Mouse (Mus musculus) MEL (cell line): ENCODE results near the gene Eftud2. TPM values are rescaled to one million over a fixed set of nuclear protein-coding genes. Genes with fewer than 3 reads are reported as not detected.

ENCODE experiments used
- DNase-seq: peaks from one replicate; pipeline ENCODE4 v3.0.0; 2011; ENCODE audit warnings: low read depth, low spot score
- H3K27ac ChIP-seq: 2 replicates; pipeline ENCODE4 v1.5.1; 2012; ENCODE audit warnings: low read depth, mild to moderate bottlenecking, control low read depth, low read length, moderate library complexity; ENCODE audit not compliant: control insufficient read depth
- H3K27me3 ChIP-seq, 2 experiments: fragments of 150-350 bp in 1 of 2; sonication (generic) in 1 of 2; 2 replicates each; pipeline ENCODE4 v1.6.1; 2012; ENCODE audit warnings: low read length in 2 of 2, mild to moderate bottlenecking in 2 of 2, improper control_type of control experiment in 1 of 2, moderate library complexity in 1 of 2; ENCODE audit not compliant: insufficient read depth in 2 of 2, control insufficient read depth in 1 of 2
- H3K36me3 ChIP-seq, 2 experiments: 2 replicates each; pipeline ENCODE4 v1.6.1; 2012 to 2014; ENCODE audit warnings: low read length in 2 of 2, improper control_type of control experiment in 1 of 2, inconsistent platforms in 1 of 2, mild to moderate bottlenecking in 1 of 2; ENCODE audit not compliant: insufficient read depth in 2 of 2, control insufficient read depth in 1 of 2
- H3K4me1 ChIP-seq, 2 experiments: fragments of 150-350 bp in 1 of 2; sonication (generic) in 1 of 2; 2 replicates each; pipeline ENCODE4 v1.6.1; 2012; ENCODE audit warnings: low read length in 2 of 2, improper control_type of control experiment in 1 of 2, mild to moderate bottlenecking in 1 of 2; ENCODE audit not compliant: insufficient read depth in 2 of 2, control insufficient read depth in 1 of 2
- H3K4me3 ChIP-seq, 2 experiments: fragments of 150-350 bp in 1 of 2; sonication (generic) in 1 of 2; 2 replicates each; pipeline ENCODE4 v1.5.1; 2012; ENCODE audit warnings: low read depth in 2 of 2, low read length in 2 of 2, mild to moderate bottlenecking in 2 of 2, moderate library complexity in 2 of 2, control low read depth in 1 of 2, improper control_type of control experiment in 1 of 2; ENCODE audit not compliant: control insufficient read depth in 1 of 2, insufficient read depth in 1 of 2
- H3K79me2 ChIP-seq: 2 replicates; pipeline ENCODE4 v1.6.1; 2012; ENCODE audit warnings: mild to moderate bottlenecking, low read length, moderate library complexity; ENCODE audit not compliant: control insufficient read depth, poor library complexity, insufficient read depth
- H3K9ac ChIP-seq: 2 replicates; pipeline ENCODE4 v1.6.1; 2012; ENCODE audit warnings: low read depth, mild to moderate bottlenecking, control low read depth, low read length, moderate library complexity; ENCODE audit not compliant: control insufficient read depth, poor library complexity, severe bottlenecking
- H3K9me3 ChIP-seq: fragments of 150-350 bp; sonication (generic); replicated peaks from 2 replicates; pipeline ENCODE4 v1.6.1; 2012; ENCODE audit warnings: mild to moderate bottlenecking, low read length, improper control_type of control experiment, moderate library complexity; ENCODE audit not compliant: insufficient read depth
- CHD2 ChIP-seq: IDR thresholded peaks from 2 replicates; pipeline ENCODE4 v1.6.1; 2011; ENCODE audit warnings: low read length, improper control_type of control experiment
- CTCF ChIP-seq, 3 experiments: IDR thresholded peaks in 2 of 3; conservative IDR thresholded peaks in 1 of 3; 2 replicates each; pipeline ENCODE4 v1.5.1; 2011 to 2012; ENCODE audit warnings: low read length in 3 of 3, low read depth in 2 of 3, mild to moderate bottlenecking in 2 of 3, improper control_type of control experiment in 1 of 3, inconsistent platforms in 1 of 3, mixed read lengths in 1 of 3, moderate library complexity in 1 of 3; ENCODE audit not compliant: control insufficient read depth in 1 of 3, insufficient read depth in 1 of 3, poor library complexity in 1 of 3, severe bottlenecking in 1 of 3
- EP300 ChIP-seq, 2 experiments: IDR thresholded peaks; 2 replicates each; pipeline ENCODE4 v1.6.1; 2011; ENCODE audit warnings: improper control_type of control experiment in 2 of 2, low read length in 2 of 2, low read depth in 1 of 2, mild to moderate bottlenecking in 1 of 2
- ETS1 ChIP-seq: IDR thresholded peaks from 2 replicates; pipeline ENCODE4 v1.6.1; 2012; ENCODE audit warnings: low read depth, mild to moderate bottlenecking, inconsistent platforms, low read length, improper control_type of control experiment, moderate library complexity
- GABPA ChIP-seq: IDR thresholded peaks from 2 replicates; pipeline ENCODE4 v1.6.1; 2012; ENCODE audit warnings: low read depth, mild to moderate bottlenecking, inconsistent platforms, low read length, improper control_type of control experiment, moderate library complexity
- KAT2A ChIP-seq: conservative IDR thresholded peaks from 2 replicates; pipeline ENCODE4 v1.6.1; 2012; ENCODE audit warnings: low read depth, low read length, improper control_type of control experiment, inconsistent platforms
- MAZ ChIP-seq: IDR thresholded peaks from 2 replicates; pipeline ENCODE4 v1.6.1; 2012; ENCODE audit warnings: low read depth, mild to moderate bottlenecking, inconsistent platforms, low read length, improper control_type of control experiment
- MEF2A ChIP-seq: IDR thresholded peaks from 2 replicates; pipeline ENCODE4 v1.6.1; 2014; ENCODE audit warnings: low read depth, mild to moderate bottlenecking, inconsistent platforms, low read length, improper control_type of control experiment; ENCODE audit not compliant: poor library complexity, insufficient replicate concordance, severe bottlenecking; ENCODE audit errors: extremely low read depth
- MYB ChIP-seq: IDR thresholded peaks from 2 replicates; pipeline ENCODE4 v1.6.1; 2011; ENCODE audit warnings: mild to moderate bottlenecking, low read depth, low read length, improper control_type of control experiment
- NELFE ChIP-seq: IDR thresholded peaks from 2 replicates; pipeline ENCODE4 v1.6.1; 2011; ENCODE audit warnings: low read depth, low read length, improper control_type of control experiment
- NRF1 ChIP-seq: IDR thresholded peaks from 2 replicates; pipeline ENCODE4 v1.6.1; 2014; ENCODE audit warnings: low read depth, mild to moderate bottlenecking, inconsistent platforms, low read length, improper control_type of control experiment, moderate library complexity; ENCODE audit not compliant: poor library complexity, insufficient read depth, severe bottlenecking
- POLR2AphosphoS2 ChIP-seq: IDR thresholded peaks from 2 replicates; pipeline ENCODE4 v1.6.1; 2011; ENCODE audit warnings: low read length, improper control_type of control experiment
- POLR2AphosphoS5 ChIP-seq: IDR thresholded peaks from 2 replicates; pipeline ENCODE4 v1.6.1; 2012; ENCODE audit warnings: low read depth, borderline replicate concordance, mild to moderate bottlenecking, inconsistent platforms, low read length, moderate library complexity, mixed read lengths
- SMC3 ChIP-seq: IDR thresholded peaks from 2 replicates; pipeline ENCODE4 v1.6.1; 2011; ENCODE audit warnings: low read depth, low read length, improper control_type of control experiment
- UBTF ChIP-seq: IDR thresholded peaks from 2 replicates; pipeline ENCODE4 v1.6.1; 2012; ENCODE audit warnings: low read depth, mild to moderate bottlenecking, inconsistent platforms, low read length, improper control_type of control experiment, moderate library complexity, borderline replicate concordance; ENCODE audit not compliant: insufficient read depth
- ZC3H11A ChIP-seq: IDR thresholded peaks from 2 replicates; pipeline ENCODE4 v1.6.1; 2012; ENCODE audit warnings: low read depth, mild to moderate bottlenecking, inconsistent platforms, low read length, improper control_type of control experiment
- ZKSCAN1 ChIP-seq: IDR thresholded peaks from 2 replicates; pipeline ENCODE4 v1.6.1; 2012; ENCODE audit warnings: low read depth, mild to moderate bottlenecking, inconsistent platforms, low read length, improper control_type of control experiment, moderate library complexity
- ZMIZ1 ChIP-seq: IDR thresholded peaks from 2 replicates; pipeline ENCODE4 v1.6.1; 2012; ENCODE audit warnings: low read depth, mild to moderate bottlenecking, inconsistent platforms, low read length, improper control_type of control experiment, moderate library complexity
- polyA plus RNA-seq, 2 experiments: library from polyadenylated mRNA; stranded (reverse) in 1 of 2; unstranded in 1 of 2; fragments of >175 nt in 1 of 2; fragments of >200 nt in 1 of 2; gene quantifications; 2 replicates each; pipeline versions ENCODE4 v1.2.1 to v1.2.4; 2012; ENCODE audit warnings: low replicate concordance in 2 of 2, low read depth in 1 of 2; ENCODE audit not compliant: insufficient read length in 2 of 2, insufficient read depth in 1 of 2, missing spikeins in 1 of 2
- total RNA-seq: library from RNA; depleted of rRNA; stranded (reverse); fragments of 300-350 nt; gene quantifications from 2 replicates; pipeline ENCODE4 v1.2.3, GENCODE M21; 2012

Eftud2 gene
- total and polyA plus RNA-seq, 3 experiments = 261 to 1,215 (median 424) TPM

DNA sequence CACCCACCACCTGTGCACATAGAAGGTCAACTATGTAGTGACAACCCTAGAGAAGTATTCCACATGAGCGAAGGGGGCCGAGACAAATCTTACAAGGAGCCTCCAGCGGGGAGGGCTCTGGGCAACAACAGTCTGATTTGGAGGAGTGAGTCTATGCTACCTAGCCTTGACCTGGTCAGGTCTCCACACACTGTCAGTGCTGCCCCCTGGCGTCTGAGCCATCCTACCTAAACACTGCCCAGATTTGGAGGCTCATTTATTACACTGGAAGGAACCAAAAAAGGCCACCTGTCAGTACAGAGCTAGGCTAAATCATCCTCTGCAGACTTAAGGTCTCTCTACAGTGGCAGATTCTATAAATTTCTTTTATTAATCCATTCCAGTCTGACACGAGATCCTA is 28.9 kb downstream of the Eftud2 start:
- no peaks in the 10 kb centered on the region for H3K9me3 ChIP-seq
- H3K27me3 ChIP-seq = no peaks in the 10 kb centered on the region
- H3K9ac ChIP-seq = no peak overlapping the region
- peaks cover 0 to 37% of the 10 kb centered on the region in 2 experiments; a peak in 2 of 4 replicates for H3K36me3 ChIP-seq
- H3K27ac ChIP-seq = no peak overlapping the region
- no peaks in the 10 kb centered on the region for H3K4me1 ChIP-seq
- TF ChIP-seq ETS1 (no peak), NELFE (no peak), MYB (no peak), MEF2A (no peak), ZKSCAN1 (no peak), SMC3 (peak; percentile 44), CTCF (IDR thresholded peaks at IDR 0.05 in 2 of 3, conservative IDR thresholded peaks at IDR 0.05 in 1 of 3; ENCODE audit: control insufficient read depth in 1 of 3, insufficient read depth in 1 of 3, low read depth in 2 of 3, low read length in 3 of 3, poor library complexity in 1 of 3, severe bottlenecking in 1 of 3) (peak; percentile 41 to 69 (median 62)), KAT2A (no peak), GABPA (no peak), ZC3H11A (no peak), POLR2AphosphoS2 (no peak)
- TF ChIP-seq, all 39 proteins: peak for 2
- peak; percentile 50 for DNase-seq
- Histone ChIP-seq H3K4me3 (no peak overlapping the region), H3K79me2 (no peaks in the 10 kb centered on the region)

DNA sequence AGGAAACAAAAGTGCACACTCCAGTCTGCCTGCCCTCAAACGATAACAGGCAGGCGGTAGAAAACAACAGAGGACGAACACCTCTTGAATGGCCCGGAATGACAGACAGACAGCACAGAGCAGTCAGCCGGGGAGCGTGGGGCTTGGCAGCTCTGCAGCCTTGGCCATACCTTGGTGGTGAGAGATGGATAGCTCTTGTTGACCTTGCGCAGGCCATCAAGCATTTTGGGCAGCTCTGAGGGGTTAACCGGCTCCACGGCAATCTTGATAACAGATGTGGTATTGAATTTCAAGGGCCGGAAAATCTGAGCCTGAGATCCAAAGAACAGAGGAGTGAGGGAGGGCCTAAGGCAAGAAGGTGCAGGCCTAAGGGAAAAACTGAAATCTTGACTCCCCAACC is 34.9 kb downstream of the Eftud2 start:
- Histone ChIP-seq H3K79me2 (no peaks in the 10 kb centered on the region), H3K4me1 (no peaks in the 10 kb centered on the region), H3K9me3 (no peaks in the 10 kb centered on the region), H3K27me3 (no peaks in the 10 kb centered on the region), H3K9ac (no peak overlapping the region), H3K36me3 (peaks cover 0 to 42% of the 10 kb centered on the region in 2 experiments; a peak in 2 of 4 replicates), H3K27ac (no peak overlapping the region), H3K4me3 (no peak overlapping the region)
- TF ChIP-seq EP300 (IDR thresholded peaks at IDR 0.05; ENCODE audit: low read depth in 1 of 2, low read length in 2 of 2) = no peak
- TF ChIP-seq ZMIZ1 = no peak
- no peak for DNase-seq

DNA sequence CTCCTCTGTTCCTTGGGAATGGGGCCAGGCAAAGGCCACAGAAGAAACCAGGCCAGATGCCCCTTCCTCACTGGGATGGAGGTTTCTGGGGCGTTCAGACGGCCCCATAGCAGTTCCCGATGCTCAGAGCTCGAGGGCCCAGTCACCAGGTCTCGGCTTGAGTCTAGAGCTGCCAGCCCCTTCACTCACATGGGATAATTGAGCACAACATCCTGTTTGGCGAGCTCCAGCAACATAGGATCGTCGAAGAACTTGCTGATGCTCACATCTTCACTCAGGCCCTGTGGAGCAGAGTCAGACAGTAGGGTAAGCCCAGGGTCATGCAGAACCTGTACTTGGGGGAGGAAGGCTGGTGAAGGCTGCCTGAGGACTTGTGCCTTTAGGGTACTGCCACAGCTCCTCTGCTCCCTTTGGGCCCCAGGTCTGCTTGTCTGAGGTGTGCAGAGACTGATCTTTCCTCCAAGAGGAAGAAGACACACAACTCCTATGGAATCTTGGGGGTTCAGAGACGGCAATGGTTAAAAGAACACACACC is 42.1 kb downstream of the Eftud2 start:
- TF ChIP-seq EP300 (IDR thresholded peaks at IDR 0.05; ENCODE audit: low read depth in 1 of 2, low read length in 2 of 2) (no peak), POLR2AphosphoS5 (no peak), NRF1 (no peak), CHD2 (no peak), ZC3H11A (no peak), UBTF (no peak), MAZ (no peak)
- Histone ChIP-seq H3K4me3 (no peak overlapping the region), H3K27me3 (no peaks in the 10 kb centered on the region), H3K4me1 (no peaks in the 10 kb centered on the region), H3K36me3 (peaks cover 0 to 11% of the 10 kb centered on the region in 2 experiments; a peak in 2 of 4 replicates), H3K79me2 (no peaks in the 10 kb centered on the region), H3K27ac (no peak overlapping the region), H3K9me3 (no peaks in the 10 kb centered on the region), H3K9ac (no peak overlapping the region)
- no peak for DNase-seq
